Mouse (Mus musculus) brain, embryonic 14.5 days (tissue): ENCODE data around the gene Map3k4.

Experiments used
- CTCF ChIP-seq: fragments of 200-500 bp; IDR thresholded peaks from 2 replicates; pipeline ENCODE4 v1.5.1; 2012; ENCODE audit warnings: inconsistent platforms, mild to moderate bottlenecking, moderate library complexity, borderline replicate concordance; ENCODE audit not compliant: insufficient read depth, insufficient read length; ENCODE audit errors: extremely low read depth
- POLR2A ChIP-seq: fragments of 200-500 bp; IDR thresholded peaks from 2 replicates; pipeline ENCODE4 v1.6.1; 2012; ENCODE audit warnings: mild to moderate bottlenecking, inconsistent platforms, borderline replicate concordance; ENCODE audit not compliant: poor library complexity, insufficient read depth, insufficient read length, severe bottlenecking; ENCODE audit errors: extremely low read depth

DNA sequence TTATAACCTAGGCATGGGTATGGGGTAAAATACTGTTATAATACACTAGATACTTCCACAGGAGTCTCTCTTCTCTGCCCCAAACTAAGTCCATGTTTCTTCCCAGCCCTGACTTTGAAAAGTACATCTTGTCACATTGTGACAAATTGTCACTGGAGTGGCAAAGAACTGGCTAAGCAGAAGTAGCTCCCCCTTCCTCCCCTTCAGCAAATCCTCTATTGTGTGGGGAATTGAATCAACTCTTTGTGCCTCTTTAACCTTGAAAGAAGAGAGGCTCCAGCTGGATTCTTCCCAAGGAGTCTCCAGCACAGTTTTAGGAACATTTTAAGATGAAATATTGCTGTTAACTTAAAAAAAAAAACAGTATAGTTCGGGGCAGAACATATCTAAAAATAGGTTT is 34.2 kb upstream of the Map3k4 start:
- TF ChIP-seq CTCF = no peak
- no peak for TF ChIP-seq POLR2A
